Mouse (Mus musculus): ENCODE measurements around the gene Rgl1. TPM values are rescaled to one million over a fixed set of nuclear protein-coding genes. Genes with fewer than 3 reads are reported as not detected.
A peak's percentile ranks its signal among the peaks of the same experiment; 100 is the strongest.

Gene Rgl1
- polyA plus RNA-seq, 1 experiment from 2014 or later, result 34.8 TPM

- Histone ChIP-seq H3K4me3 (ENCODE audit: low read depth, low read length) (no peak overlapping the region), H3K4me2 (ENCODE audit: low read depth) (no peak overlapping the region), H3K9me3 (ENCODE audit: control insufficient read depth, low read length) (no peaks in the 10 kb centered on the region), H3K4me1 (ENCODE audit: control insufficient read depth, insufficient read depth, low read length) (peaks cover 9% of the 10 kb centered on the region), H3K27ac (ENCODE audit: low read depth, low read length) (no peak overlapping the region), H3K9ac (ENCODE audit: low read length) (no peak overlapping the region), H3K36me3 (ENCODE audit: control insufficient read depth, insufficient read depth, low read length) (no peaks in the 10 kb centered on the region), H3K27me3 (ENCODE audit: control insufficient read depth, insufficient read depth, low read length) (no peaks in the 10 kb centered on the region)
- ATAC-seq (ENCODE audit: insufficient read depth, low FRiP score, low TSS enrichment) (no peak; the same call in 1 of the 2 replicates), DNase-seq (ENCODE audit: low spot score) (no peak)
- 69% methylated on average over 14 of the region's 14 CpGs for WGBS
Measured at GRCm38 (mm10) chr1:152556576-152557281, 209.4 kb downstream of the Rgl1 start.

GRCm38 (mm10) chr1:152555944-152556573 is 210.1 kb downstream of the Rgl1 start:
- WGBS, result 37% methylated on average over 7 of the region's 7 CpGs
- no peak overlapping the region for H3K27ac ChIP-seq (ENCODE audit: low read depth, low read length)
- peak; percentile 61; the same call in 1 of the 2 replicates for ATAC-seq (ENCODE audit: insufficient read depth, low FRiP score, low TSS enrichment)

GRCm38 (mm10) chr1:152553912-152554547 is 212.1 kb downstream of the Rgl1 start:
- ATAC-seq (ENCODE audit: insufficient read depth, low FRiP score, low TSS enrichment), result no peak
- DNase-seq (ENCODE audit: low spot score), result no peak
- Histone ChIP-seq H3K4me1 (ENCODE audit: control insufficient read depth, insufficient read depth, low read length) (peaks cover 9% of the 10 kb centered on the region), H3K9ac (ENCODE audit: low read length) (no peak overlapping the region), H3K9me3 (ENCODE audit: control insufficient read depth, low read length) (no peaks in the 10 kb centered on the region), H3K4me3 (ENCODE audit: low read depth, low read length) (no peak overlapping the region), H3K4me2 (ENCODE audit: low read depth) (no peak overlapping the region), H3K27me3 (ENCODE audit: control insufficient read depth, insufficient read depth, low read length) (no peaks in the 10 kb centered on the region), H3K27ac (ENCODE audit: low read depth, low read length) (no peak overlapping the region), H3K36me3 (ENCODE audit: control insufficient read depth, insufficient read depth, low read length) (no peaks in the 10 kb centered on the region)
- WGBS, result 74% methylated on average over 15 of the region's 15 CpGs

More at GRCm38 (mm10) chr1:152555944-152556573, 210.1 kb downstream of the Rgl1 start:
- 0 out of 2 replicates have a peak overlapping the region, but pooled peaks have one; percentile 5 for H3K9ac ChIP-seq (ENCODE audit: low read length)
- H3K27me3 ChIP-seq (ENCODE audit: control insufficient read depth, insufficient read depth, low read length), result no peaks in the 10 kb centered on the region
- H3K36me3 ChIP-seq (ENCODE audit: control insufficient read depth, insufficient read depth, low read length), result no peaks in the 10 kb centered on the region
- peaks cover 9% of the 10 kb centered on the region for H3K4me1 ChIP-seq (ENCODE audit: control insufficient read depth, insufficient read depth, low read length)
- peak; percentile 64 for DNase-seq (ENCODE audit: low spot score)
- no peak overlapping the region for H3K4me3 ChIP-seq (ENCODE audit: low read depth, low read length)
- no peaks in the 10 kb centered on the region for H3K9me3 ChIP-seq (ENCODE audit: control insufficient read depth, low read length)
- H3K4me2 ChIP-seq (ENCODE audit: low read depth), result no peak overlapping the region

GRCm38 (mm10) chr1:152550973-152551372 is 215.2 kb downstream of the Rgl1 start:
- H3K4me1 ChIP-seq (ENCODE audit: control insufficient read depth, insufficient read depth, low read length), result peaks cover 2% of the 10 kb centered on the region
- no peaks in the 10 kb centered on the region for H3K36me3 ChIP-seq (ENCODE audit: control insufficient read depth, insufficient read depth, low read length)
- H3K9ac ChIP-seq (ENCODE audit: low read length), result no peak overlapping the region
- no peak overlapping the region for H3K27ac ChIP-seq (ENCODE audit: low read depth, low read length)
- no peak for DNase-seq (ENCODE audit: low spot score)
- H3K4me3 ChIP-seq (ENCODE audit: low read depth, low read length), result no peak overlapping the region
- no peak for ATAC-seq (ENCODE audit: insufficient read depth, low FRiP score, low TSS enrichment)
- no peaks in the 10 kb centered on the region for H3K27me3 ChIP-seq (ENCODE audit: control insufficient read depth, insufficient read depth, low read length)
- WGBS, result 84% methylated on average over 3 of the region's 3 CpGs
- no peaks in the 10 kb centered on the region for H3K9me3 ChIP-seq (ENCODE audit: control insufficient read depth, low read length)
- H3K4me2 ChIP-seq (ENCODE audit: low read depth), result no peak overlapping the region

GRCm38 (mm10) chr1:152550544-152550943 is 215.6 kb downstream of the Rgl1 start:
- Histone ChIP-seq H3K9me3 (ENCODE audit: control insufficient read depth, low read length) (no peaks in the 10 kb centered on the region), H3K27me3 (ENCODE audit: control insufficient read depth, insufficient read depth, low read length) (no peaks in the 10 kb centered on the region), H3K36me3 (ENCODE audit: control insufficient read depth, insufficient read depth, low read length) (no peaks in the 10 kb centered on the region), H3K4me3 (ENCODE audit: low read depth, low read length) (no peak overlapping the region), H3K9ac (ENCODE audit: low read length) (no peak overlapping the region), H3K4me1 (ENCODE audit: control insufficient read depth, insufficient read depth, low read length) (no peaks in the 10 kb centered on the region; the same call in 1 of the 2 replicates), H3K4me2 (ENCODE audit: low read depth) (no peak overlapping the region), H3K27ac (ENCODE audit: low read depth, low read length) (no peak overlapping the region)
- WGBS, result 57% methylated on average over 2 of the region's 2 CpGs
- ATAC-seq (ENCODE audit: insufficient read depth, low FRiP score, low TSS enrichment), result no peak
- no peak for DNase-seq (ENCODE audit: low spot score)

- Histone ChIP-seq H3K4me3 (ENCODE audit: low read depth, low read length) (no peak overlapping the region), H3K27me3 (ENCODE audit: control insufficient read depth, insufficient read depth, low read length) (no peaks in the 10 kb centered on the region), H3K36me3 (ENCODE audit: control insufficient read depth, insufficient read depth, low read length) (no peaks in the 10 kb centered on the region; the same call in 1 of the 2 replicates), H3K27ac (ENCODE audit: low read depth, low read length) (no peak overlapping the region), H3K9ac (ENCODE audit: low read length) (no peak overlapping the region), H3K4me2 (ENCODE audit: low read depth) (no peak overlapping the region), H3K9me3 (ENCODE audit: control insufficient read depth, low read length) (no peaks in the 10 kb centered on the region), H3K4me1 (ENCODE audit: control insufficient read depth, insufficient read depth, low read length) (no peaks in the 10 kb centered on the region; the same call in 1 of the 2 replicates)
- 83% methylated on average over 13 of the region's 13 CpGs for WGBS
- ATAC-seq (ENCODE audit: insufficient read depth, low FRiP score, low TSS enrichment) (no peak), DNase-seq (ENCODE audit: low spot score) (no peak)
Measured at GRCm38 (mm10) chr1:152549061-152549738, 217.0 kb downstream of the Rgl1 start.

GRCm38 (mm10) chr1:152543449-152544159 is 222.5 kb downstream of the Rgl1 start:
- no peak for DNase-seq (ENCODE audit: low spot score)
- WGBS, result 91% methylated on average over 2 of the region's 2 CpGs

GRCm38 (mm10) chr1:152542747-152543378 is 223.3 kb downstream of the Rgl1 start:
- ATAC-seq (ENCODE audit: insufficient read depth, low FRiP score, low TSS enrichment), result no peak
- Histone ChIP-seq H3K4me1 (ENCODE audit: control insufficient read depth, insufficient read depth, low read length) (no peaks in the 10 kb centered on the region), H3K27me3 (ENCODE audit: control insufficient read depth, insufficient read depth, low read length) (no peaks in the 10 kb centered on the region), H3K4me2 (ENCODE audit: low read depth) (no peak overlapping the region), H3K4me3 (ENCODE audit: low read depth, low read length) (no peak overlapping the region), H3K9ac (ENCODE audit: low read length) (no peak overlapping the region), H3K36me3 (ENCODE audit: control insufficient read depth, insufficient read depth, low read length) (no peaks in the 10 kb centered on the region; the same call in 1 of the 2 replicates), H3K27ac (ENCODE audit: low read depth, low read length) (no peak overlapping the region), H3K9me3 (ENCODE audit: control insufficient read depth, low read length) (no peaks in the 10 kb centered on the region)
- 91% methylated on average over 6 of the region's 6 CpGs for WGBS
- no peak for DNase-seq (ENCODE audit: low spot score)

More at GRCm38 (mm10) chr1:152543449-152544159, 222.5 kb downstream of the Rgl1 start:
- Histone ChIP-seq H3K9ac (ENCODE audit: low read length) (no peak overlapping the region), H3K4me3 (ENCODE audit: low read depth, low read length) (no peak overlapping the region), H3K27ac (ENCODE audit: low read depth, low read length) (no peak overlapping the region), H3K4me1 (ENCODE audit: control insufficient read depth, insufficient read depth, low read length) (no peaks in the 10 kb centered on the region), H3K36me3 (ENCODE audit: control insufficient read depth, insufficient read depth, low read length) (no peaks in the 10 kb centered on the region; the same call in 1 of the 2 replicates), H3K27me3 (ENCODE audit: control insufficient read depth, insufficient read depth, low read length) (no peaks in the 10 kb centered on the region), H3K9me3 (ENCODE audit: control insufficient read depth, low read length) (no peaks in the 10 kb centered on the region), H3K4me2 (ENCODE audit: low read depth) (no peak overlapping the region)
- no peak for ATAC-seq (ENCODE audit: insufficient read depth, low FRiP score, low TSS enrichment)

All from neural tube, embryonic 11.5 days (tissue).